Mouse (Mus musculus): ENCODE results near the gene Ssc4d.

The Ssc4d gene

GRCm38 (mm10) chr5:135975893-135976668 is 1.8 kb upstream of the Ssc4d start:
- no peak for ATAC-seq (ENCODE audit: low TSS enrichment)

- ATAC-seq (ENCODE audit: low TSS enrichment), result no peak
Measured at GRCm38 (mm10) chr5:135971876-135972275, 2.5 kb downstream of the Ssc4d start.

GRCm38 (mm10) chr5:135970247-135970646 is 4.1 kb downstream of the Ssc4d start:
- no peak for ATAC-seq (ENCODE audit: low TSS enrichment)

- ATAC-seq (ENCODE audit: low TSS enrichment), result no peak
Measured at GRCm38 (mm10) chr5:135968781-135969180, 5.5 kb downstream of the Ssc4d start.

GRCm38 (mm10) chr5:135966866-135967265 is 7.5 kb downstream of the Ssc4d start:
- ATAC-seq (ENCODE audit: low TSS enrichment), result no peak

- ATAC-seq (ENCODE audit: low TSS enrichment), result no peak
Measured at GRCm38 (mm10) chr5:135965501-135965930, 8.8 kb downstream of the Ssc4d start.

- ATAC-seq (ENCODE audit: low TSS enrichment), result 0 out of 2 replicates have a peak, but pooled peaks have one; percentile 2
Measured at GRCm38 (mm10) chr5:135963280-135963627, 11.1 kb downstream of the Ssc4d start.

GRCm38 (mm10) chr5:135962492-135963279 is 11.6 kb downstream of the Ssc4d start:
- peak; percentile 93 for ATAC-seq (ENCODE audit: low TSS enrichment)

GRCm38 (mm10) chr5:135962125-135962491 is 12.2 kb downstream of the Ssc4d start:
- no peak for ATAC-seq (ENCODE audit: low TSS enrichment)

- ATAC-seq (ENCODE audit: low TSS enrichment), result no peak
Measured at GRCm38 (mm10) chr5:135960909-135961635, 13.3 kb downstream of the Ssc4d start.

- no peak for ATAC-seq (ENCODE audit: low TSS enrichment)
Measured at GRCm38 (mm10) chr5:135959911-135960310, 14.4 kb downstream of the Ssc4d start.

- no peak for ATAC-seq (ENCODE audit: low TSS enrichment)
Measured at GRCm38 (mm10) chr5:135958367-135958766, 16.0 kb downstream of the Ssc4d start.

GRCm38 (mm10) chr5:135957207-135957974 is 16.9 kb downstream of the Ssc4d start:
- peak; percentile 93 for ATAC-seq (ENCODE audit: low TSS enrichment)

GRCm38 (mm10) chr5:135956300-135957206 is 17.8 kb downstream of the Ssc4d start:
- no peak for ATAC-seq (ENCODE audit: low TSS enrichment)

- ATAC-seq (ENCODE audit: low TSS enrichment), result no peak
Measured at GRCm38 (mm10) chr5:135952830-135953229, 21.5 kb downstream of the Ssc4d start.

- ATAC-seq (ENCODE audit: low TSS enrichment), result no peak
Measured at GRCm38 (mm10) chr5:135951660-135952059, 22.7 kb downstream of the Ssc4d start.

GRCm38 (mm10) chr5:135950710-135951412 is 23.5 kb downstream of the Ssc4d start:
- ATAC-seq (ENCODE audit: low TSS enrichment), result peak; percentile 52; the same call in 1 of the 2 replicates

- ATAC-seq (ENCODE audit: low TSS enrichment), result no peak
Measured at GRCm38 (mm10) chr5:135946621-135947020, 27.7 kb downstream of the Ssc4d start.

GRCm38 (mm10) chr5:135945916-135946408 is 28.4 kb downstream of the Ssc4d start:
- ATAC-seq (ENCODE audit: low TSS enrichment), result peak; percentile 59; the same call in 1 of the 2 replicates

GRCm38 (mm10) chr5:135942710-135943109 is 31.6 kb downstream of the Ssc4d start:
- no peak for ATAC-seq (ENCODE audit: low TSS enrichment)
